31 mouse cellular contexts compared by ENCODE assay signal in the genomic region with DNA sequence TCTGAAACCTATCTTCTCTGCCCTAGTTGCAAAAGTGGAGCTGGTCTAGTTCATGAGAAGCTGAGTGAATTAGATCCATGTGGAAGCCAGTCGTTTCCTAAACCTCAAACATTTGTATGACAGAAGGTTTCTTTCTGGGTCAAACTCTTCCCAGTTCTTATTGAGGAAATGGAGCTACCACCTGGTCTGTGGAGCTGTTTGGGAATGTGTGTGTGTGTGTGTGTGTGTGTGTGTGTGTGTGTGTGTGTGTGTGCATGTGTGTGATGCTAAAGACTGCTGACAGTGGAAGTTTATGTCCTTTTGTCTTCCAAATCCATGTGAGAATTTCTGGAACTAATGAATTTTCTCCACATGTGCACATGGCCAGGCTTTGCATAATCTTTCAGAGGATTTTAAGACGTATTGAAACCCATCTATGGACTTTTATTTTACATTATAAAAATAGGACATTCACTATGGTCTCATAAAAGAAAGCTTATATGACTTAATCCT.
DNase-seq lines count a peak whose midpoint lies in the region; ATAC-seq and TF ChIP-seq lines count a peak whose summit lies in the region.
"Had no signal": no experiment of that assay in that cellular context is flagged by ENCODE, and none has a peak within 500 bp of the region (broad histone marks: within the 10 kb centered on the region; RNA-seq: fewer than 3 reads in every experiment).

No protein-coding gene starts in this region.

- H3K27ac ChIP-seq in hindbrain, embryonic 12.5 days, result no peak overlapping the region
- H3K27ac ChIP-seq in hindbrain, embryonic 14.5 days, result no peak overlapping the region
- H3K27ac ChIP-seq in midbrain, embryonic 14.5 days (replicated peaks; ENCODE audit: low read depth, low read length), result no peak overlapping the region
- H3K27ac ChIP-seq in midbrain, postnatal 0 days (ENCODE audit: low read depth, low read length), result no peak overlapping the region
- H3K27ac ChIP-seq: forebrain, embryonic 13.5 days; gastrocnemius, adult 2 months; layer of hippocampus, adult 2 months; limb, embryonic 15.5 days; liver, embryonic 13.5 days; macrophage; neural tube, embryonic 13.5 days; stomach, embryonic 15.5 days had no signal

- H3K4me2 ChIP-seq in hindbrain, embryonic 12.5 days (replicated peaks), result no peak overlapping the region
- no peak overlapping the region for H3K4me2 ChIP-seq in hindbrain, embryonic 14.5 days (replicated peaks)
- H3K4me2 ChIP-seq in midbrain, embryonic 14.5 days (ENCODE audit: low read length), result no peak overlapping the region
- no peak overlapping the region for H3K4me2 ChIP-seq in midbrain, postnatal 0 days (ENCODE audit: low read depth, low read length, poor library complexity, severe bottlenecking)
- H3K4me2 ChIP-seq: forebrain, embryonic 13.5 days; heart, embryonic 11.5 days; limb, embryonic 15.5 days; liver, embryonic 13.5 days; neural tube, embryonic 13.5 days; stomach, embryonic 15.5 days had no signal

- H3K9me3 ChIP-seq in hindbrain, embryonic 12.5 days (replicated peaks), result no peaks in the 10 kb centered on the region
- no peaks in the 10 kb centered on the region for H3K9me3 ChIP-seq in hindbrain, embryonic 14.5 days (ENCODE audit: control insufficient read depth, low read length)
- no peaks in the 10 kb centered on the region for H3K9me3 ChIP-seq in midbrain, embryonic 14.5 days (ENCODE audit: control insufficient read depth, low read length)
- H3K9me3 ChIP-seq in midbrain, postnatal 0 days (ENCODE audit: low read length), result no peaks in the 10 kb centered on the region
- H3K9me3 ChIP-seq: forebrain, embryonic 13.5 days; limb, embryonic 15.5 days; liver, embryonic 13.5 days; neural tube, embryonic 13.5 days; stomach, embryonic 15.5 days had no signal

- no peak overlapping the region for H3K4me3 ChIP-seq in hindbrain, embryonic 12.5 days
- H3K4me3 ChIP-seq in hindbrain, embryonic 14.5 days (replicated peaks; ENCODE audit: low read length), result no peak overlapping the region
- H3K4me3 ChIP-seq in midbrain, embryonic 14.5 days (replicated peaks; ENCODE audit: low read depth, low read length), result no peak overlapping the region
- H3K4me3 ChIP-seq in midbrain, postnatal 0 days (ENCODE audit: low read depth, low read length), result no peak overlapping the region
- H3K4me3 ChIP-seq: forebrain, embryonic 13.5 days; gastrocnemius, adult 2 months; layer of hippocampus, adult 2 months; limb, embryonic 15.5 days; liver, embryonic 13.5 days; myocyte; neural tube, embryonic 13.5 days; stomach, embryonic 15.5 days had no signal

- no peaks in the 10 kb centered on the region for H3K27me3 ChIP-seq in hindbrain, embryonic 12.5 days
- no peaks in the 10 kb centered on the region for H3K27me3 ChIP-seq in hindbrain, embryonic 14.5 days (ENCODE audit: control insufficient read depth, insufficient read depth, low read length)
- H3K27me3 ChIP-seq in midbrain, embryonic 14.5 days (ENCODE audit: control insufficient read depth, insufficient read depth, low read length), result no peaks in the 10 kb centered on the region
- H3K27me3 ChIP-seq in midbrain, postnatal 0 days (ENCODE audit: insufficient read depth, low read length), result no peaks in the 10 kb centered on the region
- H3K27me3 ChIP-seq: CH12.LX; forebrain, embryonic 13.5 days; limb, embryonic 15.5 days; liver, embryonic 13.5 days; neural tube, embryonic 13.5 days; stomach, embryonic 15.5 days had no signal

- H3K4me1 ChIP-seq in hindbrain, embryonic 12.5 days, result no peaks in the 10 kb centered on the region
- no peaks in the 10 kb centered on the region for H3K4me1 ChIP-seq in hindbrain, embryonic 14.5 days (replicated peaks; ENCODE audit: control insufficient read depth, insufficient read depth, low read length)
- no peaks in the 10 kb centered on the region for H3K4me1 ChIP-seq in midbrain, embryonic 14.5 days (ENCODE audit: control insufficient read depth, insufficient read depth, low read length)
- no peaks in the 10 kb centered on the region for H3K4me1 ChIP-seq in midbrain, postnatal 0 days (ENCODE audit: insufficient read depth, low read length)
- H3K4me1 ChIP-seq: forebrain, embryonic 13.5 days; limb, embryonic 15.5 days; liver, embryonic 13.5 days; neural tube, embryonic 13.5 days; stomach, embryonic 15.5 days had no signal

- DNase-seq in hindbrain, embryonic 14.5 days (ENCODE audit: low spot score), result no peak
- DNase-seq in midbrain, embryonic 14.5 days, result peak; percentile 37
- DNase-seq in midbrain, postnatal 0 days (ENCODE audit: low spot score), result no peak
- DNase-seq in mesoderm, embryonic 11.5 days (ENCODE audit: low read depth, low spot score), result peak; percentile 11
- no peak for DNase-seq in left cerebral cortex, adult 11 months (ENCODE audit: low spot score)
- DNase-seq: adrenal gland, adult 2 months; B cell, adult 2 months; cerebellum, adult 8-10 months; cerebellum, postnatal 36 days; gastrocnemius, adult 2 months; gastrocnemius, postnatal 36 days; heart, adult 18-20 months; heart, postnatal 36 days; kidney, adult 18-20 months; kidney, postnatal 36 days; liver, embryonic 13.5 days; lung, adult 18-20 months; right cerebral cortex, postnatal 25 days had no signal

- no peak overlapping the region for H3K9ac ChIP-seq in hindbrain, embryonic 12.5 days
- H3K9ac ChIP-seq in hindbrain, embryonic 14.5 days, result no peak overlapping the region
- no peak overlapping the region for H3K9ac ChIP-seq in midbrain, embryonic 14.5 days (replicated peaks; ENCODE audit: low read length)
- H3K9ac ChIP-seq in midbrain, postnatal 0 days (replicated peaks; ENCODE audit: low read length, poor library complexity, severe bottlenecking), result no peak overlapping the region
- H3K9ac ChIP-seq: forebrain, embryonic 13.5 days; limb, embryonic 15.5 days; liver, embryonic 13.5 days; neural tube, embryonic 13.5 days; stomach, embryonic 15.5 days had no signal

- ATAC-seq in hindbrain, embryonic 12.5 days (ENCODE audit: low FRiP score), result 0 out of 2 replicates have a peak, but pooled peaks have one; percentile 38
- ATAC-seq in hindbrain, embryonic 14.5 days (ENCODE audit: low FRiP score), result no peak
- peak; percentile 60; the same call in 1 of the 2 replicates for ATAC-seq in midbrain, embryonic 14.5 days (ENCODE audit: low FRiP score, low TSS enrichment)
- ATAC-seq in midbrain, postnatal 0 days (ENCODE audit: low FRiP score), result no peak
- ATAC-seq: activated CD4-positive, CD25-positive, alpha-beta regulatory T cell, adult 4 months; forebrain, embryonic 13.5 days; hindbrain, embryonic 16.5 days; lung, postnatal 0 days had no signal

- TF ChIP-seq CTCF in midbrain, postnatal 0 days (IDR thresholded peaks at IDR 0.05), result no peak

- H3K36me3 ChIP-seq in hindbrain, embryonic 12.5 days, result no peaks in the 10 kb centered on the region
- H3K36me3 ChIP-seq in hindbrain, embryonic 14.5 days (replicated peaks; ENCODE audit: control insufficient read depth, insufficient read depth), result no peaks in the 10 kb centered on the region
- no peaks in the 10 kb centered on the region for H3K36me3 ChIP-seq in midbrain, embryonic 14.5 days (ENCODE audit: control insufficient read depth, insufficient read depth, low read length)
- H3K36me3 ChIP-seq in midbrain, postnatal 0 days (ENCODE audit: insufficient read depth, low read length), result no peaks in the 10 kb centered on the region
- H3K36me3 ChIP-seq: limb, embryonic 15.5 days; liver, embryonic 13.5 days; neural tube, embryonic 13.5 days; stomach, embryonic 15.5 days had no signal

- 44% methylated on average over 2 of the region's 2 CpGs for WGBS in hindbrain, embryonic 12.5 days
- 43% methylated on average over 2 of the region's 2 CpGs for WGBS in hindbrain, embryonic 14.5 days
- 29% methylated on average over 2 of the region's 2 CpGs for WGBS in midbrain, embryonic 14.5 days
- 18% methylated on average over 2 of the region's 2 CpGs for WGBS in midbrain, postnatal 0 days

Comparison
In these comparisons a context has a peak if more than half of its experiments do, and no peak if none do; other contexts are left out.
1. ATAC-seq: peak in hindbrain, embryonic 12.5 days (single experiment) and midbrain, embryonic 14.5 days (single experiment); none in hindbrain, embryonic 14.5 days (single experiment) and midbrain, postnatal 0 days (single experiment).
2. DNase-seq: peak in midbrain, embryonic 14.5 days (single experiment) and mesoderm, embryonic 11.5 days (single experiment); none in hindbrain, embryonic 14.5 days (single experiment), midbrain, postnatal 0 days (single experiment) and left cerebral cortex, adult 11 months (single experiment).